Mouse (Mus musculus): ENCODE results near the gene Ptpra.
"Not testable (repeated sequence)": the region's sequence is repeated elsewhere in the genome, so short reads cannot be mapped to it uniquely, and the experiment has no call there.

Gene Ptpra

DNA sequence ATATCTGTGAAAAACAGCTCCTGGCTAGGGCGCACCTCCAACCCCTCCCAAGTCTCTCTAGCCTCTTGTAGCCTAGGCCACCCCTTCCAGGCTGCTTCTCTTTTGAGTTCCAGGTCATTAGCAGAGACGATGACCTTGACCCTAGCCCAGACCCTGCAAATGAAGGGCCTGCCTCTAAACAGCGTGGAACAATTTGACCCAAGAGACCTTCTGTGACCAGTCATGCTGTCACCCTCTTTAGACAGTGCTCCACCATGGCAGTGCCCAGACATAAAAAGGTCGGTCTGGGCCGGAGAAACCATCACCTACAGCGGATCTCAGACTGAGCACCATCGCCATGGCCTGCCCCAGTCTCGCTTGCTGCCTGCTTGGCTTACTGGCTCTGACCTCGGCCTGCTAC lies 125.8 kb downstream of the Ptpra start, which contains the start of gene Oxt:
TSS of gene Oxt (plus strand) at position 301 of the 400 bp plus-strand sequence.
- Histone ChIP-seq H3K36me3 (ENCODE audit: control insufficient read depth, insufficient read depth, low read length, poor library complexity, severe bottlenecking) (no peaks in the 10 kb centered on the region), H3K27me3 (ENCODE audit: control insufficient read depth, insufficient read depth, low read length, poor library complexity, severe bottlenecking) (no peaks in the 10 kb centered on the region)
- no peak for DNase-seq (ENCODE audit: low read depth, low spot score)

DNA sequence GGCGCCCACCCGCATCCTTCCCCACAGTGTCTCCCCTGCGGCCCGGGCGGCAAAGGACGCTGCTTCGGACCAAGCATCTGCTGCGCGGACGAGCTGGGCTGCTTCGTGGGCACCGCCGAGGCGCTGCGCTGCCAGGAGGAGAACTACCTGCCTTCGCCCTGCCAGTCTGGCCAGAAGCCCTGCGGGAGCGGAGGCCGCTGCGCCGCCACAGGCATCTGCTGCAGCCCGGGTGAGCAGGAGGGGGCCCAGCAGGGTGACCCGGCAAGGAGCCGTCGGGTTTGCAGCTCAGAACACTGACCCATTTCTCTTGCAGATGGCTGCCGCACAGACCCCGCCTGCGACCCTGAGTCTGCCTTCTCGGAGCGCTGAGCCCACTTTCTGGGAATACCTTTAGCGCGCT lies 126.5 kb downstream of the Ptpra start:
- H3K27me3 ChIP-seq (ENCODE audit: control insufficient read depth, insufficient read depth, low read length, poor library complexity, severe bottlenecking); H3K36me3 ChIP-seq (ENCODE audit: control insufficient read depth, insufficient read depth, low read length, poor library complexity, severe bottlenecking); DNase-seq (ENCODE audit: low read depth, low spot score): not testable (repeated sequence)

DNA sequence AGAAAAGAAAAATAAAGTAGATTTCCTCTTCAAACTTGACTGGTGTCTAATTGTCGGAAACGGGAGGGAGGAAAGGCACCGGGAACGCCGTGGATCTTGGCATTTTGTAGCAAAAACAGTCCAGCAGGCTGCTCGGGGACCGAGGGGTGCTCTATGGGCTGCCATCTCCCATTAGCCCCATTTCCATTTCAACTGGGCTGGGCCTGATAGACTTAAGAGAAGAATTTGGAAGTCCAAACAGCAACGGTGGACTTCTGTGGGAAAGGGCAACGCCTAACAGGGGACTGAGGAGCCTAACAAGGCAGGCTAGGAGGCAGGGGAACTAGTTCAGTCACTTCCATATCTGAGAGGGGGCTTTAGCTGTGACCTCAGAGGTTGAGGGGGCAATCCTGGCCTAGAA lies 126.9 kb downstream of the Ptpra start:
- DNase-seq (ENCODE audit: low read depth, low spot score): no peak
- no peaks in the 10 kb centered on the region for H3K36me3 ChIP-seq (ENCODE audit: control insufficient read depth, insufficient read depth, low read length, poor library complexity, severe bottlenecking)
- H3K27me3 ChIP-seq (ENCODE audit: control insufficient read depth, insufficient read depth, low read length, poor library complexity, severe bottlenecking): no peaks in the 10 kb centered on the region

DNA sequence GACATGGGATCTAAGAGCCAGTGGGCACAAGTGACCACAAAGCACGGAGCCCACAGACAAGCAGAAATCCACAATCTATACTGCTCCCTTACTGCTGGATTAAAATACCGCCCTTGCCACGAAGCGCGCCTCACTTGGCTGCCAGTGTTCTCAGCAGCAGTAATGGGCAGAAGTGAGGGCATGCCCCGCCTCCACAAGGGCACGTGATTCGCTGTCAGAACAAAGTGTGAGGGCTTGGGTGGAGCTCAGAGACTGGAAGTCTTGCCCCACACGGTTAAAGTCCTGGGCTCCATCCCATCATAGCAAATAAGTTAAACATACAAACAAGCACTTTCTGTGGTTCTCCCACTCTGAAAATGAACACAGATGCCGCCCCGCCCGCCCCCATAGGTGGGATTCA lies 127.6 kb downstream of the Ptpra start:
- DNase-seq (ENCODE audit: low read depth, low spot score): peak; percentile 71
- H3K27me3 ChIP-seq (ENCODE audit: control insufficient read depth, insufficient read depth, low read length, poor library complexity, severe bottlenecking): no peaks in the 10 kb centered on the region
- no peaks in the 10 kb centered on the region for H3K36me3 ChIP-seq (ENCODE audit: control insufficient read depth, insufficient read depth, low read length, poor library complexity, severe bottlenecking)

DNA sequence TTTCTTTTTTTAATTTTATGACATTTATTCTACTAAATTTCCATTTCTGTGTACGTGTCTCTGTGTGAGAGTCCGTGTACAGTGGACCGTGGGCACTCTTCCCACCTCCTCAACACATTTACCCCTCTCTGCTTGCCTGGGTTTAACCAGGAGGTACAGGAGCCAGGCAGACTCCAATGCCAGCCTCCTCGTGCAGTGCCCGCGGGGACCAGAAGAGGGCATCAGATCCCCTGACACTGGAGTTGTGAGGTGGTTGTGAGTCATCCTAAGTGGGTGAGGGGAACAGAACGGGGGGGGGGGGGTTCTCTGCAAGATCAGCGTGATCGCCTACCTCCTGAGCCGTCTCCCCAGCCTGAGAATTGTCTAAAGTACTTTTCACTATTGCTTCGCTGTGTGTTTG lies 128.1 kb downstream of the Ptpra start:
- H3K27me3 ChIP-seq (ENCODE audit: control insufficient read depth, insufficient read depth, low read length, poor library complexity, severe bottlenecking): no peaks in the 10 kb centered on the region
- H3K36me3 ChIP-seq (ENCODE audit: control insufficient read depth, insufficient read depth, low read length, poor library complexity, severe bottlenecking): no peaks in the 10 kb centered on the region
- DNase-seq (ENCODE audit: low read depth, low spot score): peak; percentile 73

DNA sequence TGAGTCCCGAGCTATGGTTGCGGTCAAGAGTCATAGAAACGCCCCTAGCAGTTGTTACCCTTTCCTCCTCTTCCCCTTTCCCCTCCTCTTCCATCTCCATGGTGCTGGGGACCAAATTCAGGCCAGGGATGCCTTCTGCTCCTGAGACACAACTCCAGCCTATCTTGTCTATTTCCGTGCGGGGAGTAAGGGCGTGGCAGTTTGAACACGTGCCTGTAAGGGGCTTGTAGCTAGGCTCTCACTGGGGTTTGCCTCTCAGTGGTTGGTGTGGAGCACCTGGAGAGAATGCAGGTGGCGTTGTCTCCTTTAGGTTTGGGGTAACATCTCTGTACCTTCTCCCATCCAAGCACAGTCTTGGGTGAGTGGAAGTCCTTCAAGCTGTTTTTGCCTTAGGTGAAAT lies 129.7 kb downstream of the Ptpra start:
- no peaks in the 10 kb centered on the region for H3K36me3 ChIP-seq (ENCODE audit: control insufficient read depth, insufficient read depth, low read length, poor library complexity, severe bottlenecking)
- DNase-seq (ENCODE audit: low read depth, low spot score): no peak
- H3K27me3 ChIP-seq (ENCODE audit: control insufficient read depth, insufficient read depth, low read length, poor library complexity, severe bottlenecking): no peaks in the 10 kb centered on the region

DNA sequence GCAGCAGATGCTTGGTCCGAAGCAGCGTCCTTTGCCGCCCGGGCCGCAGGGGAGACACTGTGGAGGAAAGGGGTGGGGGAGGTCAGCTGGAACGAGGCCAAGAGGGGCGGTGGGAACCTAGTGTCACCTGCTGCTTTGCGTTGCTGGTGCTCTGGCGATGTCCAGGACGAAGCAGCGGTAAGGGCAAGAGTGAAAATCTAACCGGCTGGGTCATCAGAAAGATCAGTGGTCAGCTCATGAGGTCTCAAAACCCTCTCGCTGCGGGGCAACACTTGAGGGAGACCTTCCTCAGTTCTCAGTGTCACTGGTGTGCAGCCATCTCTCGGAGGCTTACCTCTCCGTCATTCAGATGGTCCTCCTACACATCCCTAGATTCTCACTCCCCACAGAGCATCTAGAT lies 131.1 kb downstream of the Ptpra start:
- no peaks in the 10 kb centered on the region for H3K36me3 ChIP-seq (ENCODE audit: control insufficient read depth, insufficient read depth, low read length, poor library complexity, severe bottlenecking)
- DNase-seq (ENCODE audit: low read depth, low spot score): no peak
- no peaks in the 10 kb centered on the region for H3K27me3 ChIP-seq (ENCODE audit: control insufficient read depth, insufficient read depth, low read length, poor library complexity, severe bottlenecking)

DNA sequence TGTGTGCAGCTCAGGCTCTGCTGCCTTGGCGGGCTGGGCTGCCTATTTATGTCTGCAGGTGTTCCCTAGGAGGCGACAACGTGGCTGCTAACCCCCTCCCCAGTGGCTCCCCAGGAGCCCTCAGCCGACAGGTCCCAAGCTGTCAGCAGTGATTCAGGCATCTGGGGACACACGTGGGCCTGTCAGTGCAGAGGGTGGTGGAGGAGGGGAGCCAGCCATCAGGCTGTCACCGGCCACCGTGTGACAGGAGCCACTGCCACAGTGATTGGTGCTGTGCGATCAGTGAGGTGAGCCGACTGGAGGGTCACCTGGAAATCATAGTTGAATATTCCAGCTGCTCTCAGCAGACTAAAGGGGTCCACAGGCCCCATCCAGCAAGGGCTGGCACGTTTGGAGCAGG lies 132.5 kb downstream of the Ptpra start, which contains the start of gene Avp:
TSS of gene Avp (minus strand) at position 3 of the 400 bp plus-strand sequence.
- Histone ChIP-seq H3K36me3 (ENCODE audit: control insufficient read depth, insufficient read depth, low read length, poor library complexity, severe bottlenecking) (no peaks in the 10 kb centered on the region), H3K27me3 (ENCODE audit: control insufficient read depth, insufficient read depth, low read length, poor library complexity, severe bottlenecking) (no peaks in the 10 kb centered on the region)
- DNase-seq (ENCODE audit: low read depth, low spot score): no peak

DNA sequence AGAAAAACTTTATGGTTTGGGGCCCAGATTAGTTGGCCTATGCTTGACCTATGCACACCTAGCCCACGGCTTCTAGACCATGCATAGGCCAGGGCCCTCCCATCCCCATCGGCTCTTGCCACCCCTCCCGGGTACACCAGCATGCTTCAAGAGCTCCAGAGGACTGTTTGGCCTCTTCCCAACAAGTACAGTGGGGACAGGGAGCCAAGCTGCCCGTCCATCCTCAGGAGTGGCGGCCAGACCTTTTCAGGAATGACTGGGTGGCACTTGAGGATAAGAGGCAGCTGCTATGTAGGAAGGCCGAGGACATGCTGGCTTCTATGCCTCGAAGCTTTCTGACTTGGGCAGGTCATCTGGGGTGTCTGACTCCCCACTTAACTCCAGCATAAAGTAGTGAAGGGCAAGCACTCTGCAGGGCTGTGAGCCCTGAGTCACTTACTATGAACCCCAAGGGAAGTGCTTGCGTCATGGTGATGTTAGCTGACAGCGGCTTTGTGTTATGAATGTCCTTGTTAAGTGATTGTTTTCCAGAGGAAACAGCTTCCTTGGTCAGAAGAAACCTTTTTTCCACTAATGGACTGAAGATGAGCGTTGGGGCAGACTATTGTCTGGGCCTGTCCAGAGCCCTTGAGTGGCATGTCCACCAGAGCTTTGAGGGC lies 134.0 kb downstream of the Ptpra start:
- Histone ChIP-seq H3K36me3 (ENCODE audit: control insufficient read depth, insufficient read depth, low read length, poor library complexity, severe bottlenecking) (no peaks in the 10 kb centered on the region), H3K27me3 (ENCODE audit: control insufficient read depth, insufficient read depth, low read length, poor library complexity, severe bottlenecking) (no peaks in the 10 kb centered on the region)
- DNase-seq (ENCODE audit: low read depth, low spot score): no peak

DNA sequence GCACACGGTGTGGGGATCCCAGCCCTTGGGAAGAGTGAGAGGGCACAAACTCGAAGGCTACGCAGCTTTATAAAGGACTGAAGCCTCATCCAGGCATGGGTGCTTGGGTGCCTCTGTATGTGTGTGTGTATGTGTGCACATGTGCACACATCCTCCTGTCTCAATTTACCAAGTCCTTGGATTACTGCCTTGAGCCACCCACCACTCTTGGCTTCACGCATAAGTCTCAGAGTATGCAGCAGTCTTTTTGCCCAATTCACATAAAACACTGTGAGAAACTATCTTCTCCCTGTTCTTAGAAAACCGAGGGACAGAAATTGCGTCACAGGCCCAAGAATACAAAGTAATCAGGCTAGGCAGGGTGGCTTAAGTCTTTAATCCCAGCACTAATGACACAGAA lies 135.9 kb downstream of the Ptpra start:
- H3K36me3 ChIP-seq (ENCODE audit: control insufficient read depth, insufficient read depth, low read length, poor library complexity, severe bottlenecking): peaks cover 1% of the 10 kb centered on the region; the same call in 1 of the 2 replicates
- H3K27me3 ChIP-seq (ENCODE audit: control insufficient read depth, insufficient read depth, low read length, poor library complexity, severe bottlenecking): no peaks in the 10 kb centered on the region
- no peak for DNase-seq (ENCODE audit: low read depth, low spot score)

DNA sequence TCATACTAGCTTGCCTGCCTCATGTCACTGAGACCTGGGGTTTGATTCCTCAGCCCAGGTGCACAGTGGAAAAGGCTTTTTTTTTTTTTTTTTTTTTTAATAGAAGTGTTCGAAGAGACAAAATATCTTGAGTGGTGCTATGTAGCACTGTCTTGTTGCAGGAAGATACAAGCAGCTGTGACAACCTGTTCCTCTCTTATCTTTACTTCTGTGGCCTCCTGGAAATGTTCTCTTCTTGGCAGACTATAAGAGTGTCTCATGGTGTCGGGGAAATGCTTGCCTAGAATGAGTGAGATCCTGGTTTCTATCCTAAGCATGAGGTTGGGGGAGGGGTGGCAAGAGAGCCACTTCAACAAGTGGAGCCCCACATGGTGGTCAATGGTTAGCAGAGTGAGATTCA lies 138.3 kb downstream of the Ptpra start:
- DNase-seq (ENCODE audit: low read depth, low spot score): no peak
- H3K27me3 ChIP-seq (ENCODE audit: control insufficient read depth, insufficient read depth, low read length, poor library complexity, severe bottlenecking): no peaks in the 10 kb centered on the region
- peaks cover 4% of the 10 kb centered on the region; the same call in 1 of the 2 replicates for H3K36me3 ChIP-seq (ENCODE audit: control insufficient read depth, insufficient read depth, low read length, poor library complexity, severe bottlenecking)

DNA sequence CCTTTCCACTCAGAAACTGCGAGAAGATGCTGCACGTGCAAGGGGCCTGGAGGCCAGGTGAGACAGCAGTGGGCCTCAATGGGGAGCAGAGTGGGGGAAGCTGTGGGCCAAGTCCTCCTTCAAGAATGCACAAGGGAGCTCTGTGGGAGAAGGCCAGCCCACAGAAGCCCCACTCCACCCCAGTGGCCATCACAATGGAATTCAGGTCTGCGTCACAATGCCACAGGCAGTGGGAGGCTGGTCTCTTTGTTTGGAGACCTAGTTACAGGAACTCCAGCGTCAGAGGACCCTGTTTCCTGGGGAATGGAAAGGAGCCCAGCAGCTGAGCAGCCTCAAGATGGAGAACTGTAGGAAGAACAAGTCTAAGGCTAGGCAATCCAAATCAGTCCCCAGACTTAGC lies 139.1 kb downstream of the Ptpra start:
- no peaks in the 10 kb centered on the region for H3K27me3 ChIP-seq (ENCODE audit: control insufficient read depth, insufficient read depth, low read length, poor library complexity, severe bottlenecking)
- peaks cover 4% of the 10 kb centered on the region; the same call in 1 of the 2 replicates for H3K36me3 ChIP-seq (ENCODE audit: control insufficient read depth, insufficient read depth, low read length, poor library complexity, severe bottlenecking)
- no peak for DNase-seq (ENCODE audit: low read depth, low spot score)

DNA sequence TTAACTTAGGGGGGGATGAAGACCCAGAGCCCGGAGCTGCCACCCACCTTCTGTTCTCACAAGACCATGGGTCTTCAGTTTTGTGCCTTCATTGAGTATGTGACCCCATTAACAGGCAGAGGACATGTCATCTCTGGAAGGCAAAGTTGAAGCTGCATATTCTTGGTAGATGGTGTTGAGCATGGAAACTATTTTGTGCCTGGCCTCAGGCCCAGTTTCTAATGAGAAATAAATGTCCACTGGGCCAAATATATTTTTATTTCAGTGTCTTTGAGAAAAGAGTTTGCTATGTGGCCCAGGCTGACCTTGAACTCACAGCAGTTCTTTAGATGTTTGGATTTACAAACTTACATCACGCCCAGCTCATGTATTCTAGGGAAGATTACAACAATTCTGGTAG lies 139.7 kb downstream of the Ptpra start:
- no peak for DNase-seq (ENCODE audit: low read depth, low spot score)
- Histone ChIP-seq H3K36me3 (ENCODE audit: control insufficient read depth, insufficient read depth, low read length, poor library complexity, severe bottlenecking) (peaks cover 5% of the 10 kb centered on the region; the same call in 1 of the 2 replicates), H3K27me3 (ENCODE audit: control insufficient read depth, insufficient read depth, low read length, poor library complexity, severe bottlenecking) (no peaks in the 10 kb centered on the region)

DNA sequence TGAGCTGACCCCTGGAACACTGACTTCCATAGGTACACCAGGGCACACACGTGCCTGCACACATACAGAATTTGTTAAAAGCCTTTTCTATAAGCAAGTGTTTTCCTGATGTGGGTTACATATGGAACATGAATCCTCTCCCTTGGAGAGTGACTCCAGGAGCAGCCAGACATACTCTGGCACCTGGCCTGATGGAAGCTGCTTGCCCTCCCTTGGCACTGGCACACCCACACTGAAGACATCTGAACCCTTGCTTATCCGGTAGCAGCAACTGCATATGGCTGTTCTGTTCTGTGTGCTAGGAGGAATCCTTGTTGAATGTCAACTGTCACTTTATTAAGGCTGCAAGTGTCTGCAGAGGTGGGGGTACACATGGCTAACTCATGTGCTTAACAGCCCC lies 140.9 kb downstream of the Ptpra start:
- Histone ChIP-seq H3K27me3 (ENCODE audit: control insufficient read depth, insufficient read depth, low read length, poor library complexity, severe bottlenecking) (no peaks in the 10 kb centered on the region), H3K36me3 (ENCODE audit: control insufficient read depth, insufficient read depth, low read length, poor library complexity, severe bottlenecking) (peaks cover 6% of the 10 kb centered on the region; the same call in 1 of the 2 replicates)
- no peak for DNase-seq (ENCODE audit: low read depth, low spot score)

DNA sequence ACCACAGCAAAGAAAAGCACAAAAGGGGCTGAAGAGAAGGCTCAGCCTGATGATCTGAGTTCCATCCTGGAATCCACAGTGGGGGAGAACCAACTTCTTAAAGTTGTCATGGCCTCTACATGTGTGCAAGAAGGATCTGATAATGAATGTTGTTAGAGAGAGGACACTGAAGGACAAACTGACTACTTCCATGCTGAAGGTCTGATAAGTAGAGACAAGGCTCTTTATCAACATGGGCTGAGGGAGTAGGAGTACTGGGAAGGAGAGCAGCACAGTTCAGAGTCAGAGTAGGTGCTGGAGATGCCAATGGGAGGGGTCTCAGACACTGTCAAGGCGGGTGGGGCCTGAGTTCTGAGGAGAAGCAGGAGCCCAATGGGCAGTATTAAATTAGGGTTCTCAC lies 145.5 kb downstream of the Ptpra start:
- DNase-seq (ENCODE audit: low read depth, low spot score): no peak
- Histone ChIP-seq H3K36me3 (ENCODE audit: control insufficient read depth, insufficient read depth, low read length, poor library complexity, severe bottlenecking) (peaks cover 8% of the 10 kb centered on the region), H3K27me3 (ENCODE audit: control insufficient read depth, insufficient read depth, low read length, poor library complexity, severe bottlenecking) (no peaks in the 10 kb centered on the region)

DNA sequence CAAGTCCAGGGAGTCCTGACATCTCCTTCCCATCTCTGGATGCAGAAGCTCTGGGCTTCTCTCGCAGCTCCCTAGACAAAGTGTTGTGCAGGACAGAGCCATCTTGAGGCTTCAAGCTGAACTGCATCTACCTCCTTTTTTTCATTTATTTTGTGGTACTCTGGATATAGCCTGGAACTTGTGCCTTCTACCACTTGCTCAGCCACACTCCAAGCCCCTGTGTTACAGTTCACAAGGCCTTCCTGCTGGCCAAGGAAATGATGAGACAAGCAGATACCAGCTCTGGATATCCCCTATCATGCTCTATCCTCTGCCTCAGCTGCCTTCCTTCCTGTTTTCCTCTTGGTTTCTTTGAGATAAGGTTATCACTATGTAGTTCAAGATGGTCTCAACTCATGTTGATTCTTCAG lies 147.5 kb downstream of the Ptpra start:
- Histone ChIP-seq H3K36me3 (ENCODE audit: control insufficient read depth, insufficient read depth, low read length, poor library complexity, severe bottlenecking) (peaks cover 6% of the 10 kb centered on the region; the same call in 1 of the 2 replicates), H3K27me3 (ENCODE audit: control insufficient read depth, insufficient read depth, low read length, poor library complexity, severe bottlenecking) (no peaks in the 10 kb centered on the region)
- DNase-seq (ENCODE audit: low read depth, low spot score): peak; percentile 34

Measured in splenic B cell, adult 2 months (primary cell).